Mouse (Mus musculus) G1E (cell line): ENCODE measurements around the gene Blcap.

Experiments
- CTCF ChIP-seq: IDR thresholded peaks from 2 replicates; pipeline ENCODE4 v1.5.1; 2012; ENCODE audit warnings: low read depth, low read length, inconsistent platforms, mixed read lengths
- GATA1 ChIP-seq: IDR thresholded peaks from 2 replicates; pipeline ENCODE4 v1.6.1; 2012; ENCODE audit warnings: borderline replicate concordance, low read length, inconsistent platforms, mixed read lengths

GRCm38 (mm10) chr2:157613997-157614396 lies 42.9 kb upstream of the Blcap start:
- TF ChIP-seq CTCF: no peak
- no peak for TF ChIP-seq GATA1
